Mouse (Mus musculus) stomach, embryonic 14.5 days (tissue): ENCODE results near the gene Galnt7. TPM values are rescaled to one million over a fixed set of nuclear protein-coding genes. Genes with fewer than 3 reads are reported as not detected.

Experiments
- ATAC-seq: fragments of 200-750 bp; cut with Nextera tagmentation; 2 replicates; pipeline ENCODE4 v1.8.0; 2017; ENCODE audit warnings: low read depth, moderate TSS enrichment; ENCODE audit not compliant: insufficient number of reproducible peaks, insufficient read depth, low FRiP score
- H3K27ac ChIP-seq: fragments of 300-500 bp; sonication (generic); 2 replicates; pipeline ENCODE4 v1.5.1; 2014; ENCODE audit warnings: mild to moderate bottlenecking, low read length, moderate library complexity, mixed read lengths
- H3K27me3 ChIP-seq: fragments of 300-500 bp; sonication (generic); 2 replicates; pipeline ENCODE4 v1.6.1; 2014; ENCODE audit warnings: low read length, control low read depth, mixed read lengths; ENCODE audit not compliant: control insufficient read depth, insufficient read depth
- H3K36me3 ChIP-seq: fragments of 300-500 bp; sonication (generic); 2 replicates; pipeline ENCODE4 v1.6.1; 2014; ENCODE audit warnings: mild to moderate bottlenecking, control low read depth, low read length, moderate library complexity, mixed read lengths; ENCODE audit not compliant: control insufficient read depth, insufficient read depth
- H3K4me1 ChIP-seq: fragments of 300-500 bp; sonication (generic); 2 replicates; pipeline ENCODE4 v1.6.1; 2014; ENCODE audit warnings: low read length, control low read depth, mixed read lengths; ENCODE audit not compliant: control insufficient read depth, insufficient read depth
- H3K4me2 ChIP-seq: fragments of 300-500 bp; sonication (generic); replicated peaks from 2 replicates; pipeline ENCODE4 v1.6.1; 2014; ENCODE audit warnings: low read depth, low read length, control low read depth
- H3K4me3 ChIP-seq: fragments of 300-500 bp; sonication (generic); 2 replicates; pipeline ENCODE4 v1.5.1; 2014; ENCODE audit warnings: low read depth, low read length, control low read depth
- H3K9ac ChIP-seq: fragments of 300-500 bp; sonication (generic); replicated peaks from 2 replicates; pipeline ENCODE4 v1.6.1; 2014; ENCODE audit warnings: low read depth, mild to moderate bottlenecking, control low read depth, low read length, moderate library complexity, mixed read lengths
- H3K9me3 ChIP-seq: fragments of 300-500 bp; sonication (generic); 2 replicates; pipeline ENCODE4 v1.6.1; 2016; ENCODE audit warnings: low read depth, low read length, control low read depth; ENCODE audit not compliant: control insufficient read depth
- WGBS: fragments of 180-500 bp; shearing (Covaris S2); extraction: QIAGEN DNeasy Blood & Tissue Kit; methylation state at CpG from one replicate; pipeline ENCODE4 v1.1.7; 2014; 5-methylcytosine and 5-hydroxymethylcytosine counted together
- polyA plus RNA-seq: library from polyadenylated mRNA; unstranded; fragments of >200 nt; fragmentation: Nextera tagmentation; extraction: Ambion mirVana; gene quantifications from 2 replicates; pipeline ENCODE4 v1.2.1, GENCODE M21; 2014

The Galnt7 gene
- polyA plus RNA-seq, 1 experiment from 2014 or later = 35.5 TPM

DNA sequence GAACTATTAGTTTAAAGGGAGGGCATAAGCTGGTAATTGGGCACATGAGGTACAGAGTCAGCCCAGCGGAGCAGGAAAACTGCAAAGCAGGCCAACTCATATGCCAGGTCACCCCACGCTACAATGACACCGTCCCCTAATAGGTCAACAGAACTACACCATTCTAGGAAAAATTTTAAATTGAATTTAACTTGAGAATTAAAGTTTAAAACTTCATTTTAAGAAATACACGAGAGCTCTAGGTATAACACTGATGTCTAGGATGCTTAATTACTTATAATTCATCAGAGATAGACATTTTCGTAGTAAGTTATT is 67.7 kb downstream of the Galnt7 start:
- Histone ChIP-seq H3K27me3 (no peaks in the 10 kb centered on the region), H3K9ac (no peak overlapping the region), H3K9me3 (no peaks in the 10 kb centered on the region), H3K36me3 (no peaks in the 10 kb centered on the region), H3K4me2 (no peak overlapping the region), H3K4me1 (no peaks in the 10 kb centered on the region), H3K27ac (no peak overlapping the region), H3K4me3 (no peak overlapping the region)
- no peak for ATAC-seq
- WGBS = 90% methylated on average over 5 of the region's 5 CpGs

DNA sequence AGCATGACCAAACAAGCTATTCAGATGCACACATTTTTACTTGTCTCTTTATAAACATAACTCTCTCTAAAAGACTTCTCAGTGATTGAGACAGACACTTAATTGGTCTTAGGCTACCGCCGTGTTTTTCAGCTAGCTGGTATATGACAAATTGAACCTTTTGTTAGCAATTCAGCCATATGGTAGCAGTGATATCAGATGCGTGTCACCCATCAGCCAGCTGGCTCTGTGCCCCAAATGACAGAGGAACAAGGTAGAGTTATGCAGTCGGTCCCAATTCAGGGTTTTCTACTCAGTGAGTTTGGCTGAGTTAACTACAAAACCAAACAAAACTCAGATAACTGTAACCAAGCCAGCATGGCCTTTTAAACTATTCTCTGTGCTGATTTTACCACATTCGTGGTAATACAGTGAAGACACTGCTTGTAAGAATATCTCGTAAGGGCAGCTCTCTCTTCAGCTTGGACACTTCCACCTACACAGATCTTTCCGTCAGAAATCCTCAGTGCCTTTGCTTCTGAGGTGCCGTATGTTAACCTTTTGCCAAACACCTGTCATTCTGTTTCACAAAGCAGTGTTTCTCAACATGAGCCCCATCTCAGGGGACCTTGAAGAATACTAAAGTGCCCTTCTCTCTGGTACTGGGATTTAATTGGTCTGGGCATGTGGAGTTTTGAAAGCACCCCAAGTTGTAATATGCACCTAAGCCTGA is 68.3 kb downstream of the Galnt7 start:
- Histone ChIP-seq H3K4me1 (no peaks in the 10 kb centered on the region), H3K9me3 (no peaks in the 10 kb centered on the region), H3K9ac (no peak overlapping the region), H3K4me3 (no peak overlapping the region), H3K4me2 (no peak overlapping the region), H3K27ac (no peak overlapping the region), H3K27me3 (no peaks in the 10 kb centered on the region), H3K36me3 (no peaks in the 10 kb centered on the region)
- no peak for ATAC-seq
- WGBS = 60% methylated on average over 8 of the region's 8 CpGs

- H3K4me3 ChIP-seq = no peak overlapping the region
- no peak overlapping the region for H3K9ac ChIP-seq
- no peaks in the 10 kb centered on the region for H3K27me3 ChIP-seq
- WGBS = 67% methylated on average over 6 of the region's 6 CpGs
- H3K27ac ChIP-seq = no peak overlapping the region
- peaks cover 3% of the 10 kb centered on the region; the same call in 1 of the 2 replicates for H3K4me1 ChIP-seq
- no peak for ATAC-seq
- H3K9me3 ChIP-seq = no peaks in the 10 kb centered on the region
- no peaks in the 10 kb centered on the region for H3K36me3 ChIP-seq
- no peak overlapping the region for H3K4me2 ChIP-seq
Observed at GRCm38 (mm10) chr8:57579845-57580244, 73.0 kb downstream of the Galnt7 start.

- Histone ChIP-seq H3K27me3 (no peaks in the 10 kb centered on the region), H3K4me2 (no peak overlapping the region), H3K36me3 (no peaks in the 10 kb centered on the region), H3K9ac (no peak overlapping the region), H3K4me3 (no peak overlapping the region), H3K4me1 (peaks cover 3% of the 10 kb centered on the region; the same call in 1 of the 2 replicates), H3K9me3 (no peaks in the 10 kb centered on the region), H3K27ac (no peak overlapping the region)
- 84% methylated on average over 5 of the region's 5 CpGs for WGBS
- no peak for ATAC-seq
Observed at GRCm38 (mm10) chr8:57577301-57577700, 75.5 kb downstream of the Galnt7 start.

- Histone ChIP-seq H3K4me1 (peaks cover 3% of the 10 kb centered on the region; the same call in 1 of the 2 replicates), H3K9ac (no peak overlapping the region), H3K27ac (0 out of 2 replicates have a peak overlapping the region, but pooled peaks have one; percentile 27), H3K36me3 (no peaks in the 10 kb centered on the region), H3K4me3 (no peak overlapping the region), H3K27me3 (no peaks in the 10 kb centered on the region), H3K4me2 (no peak overlapping the region), H3K9me3 (no peaks in the 10 kb centered on the region)
- peak; percentile 96 for ATAC-seq
- WGBS = 39% methylated on average over 7 of the region's 7 CpGs
Observed at GRCm38 (mm10) chr8:57576238-57576637, 76.6 kb downstream of the Galnt7 start.

DNA sequence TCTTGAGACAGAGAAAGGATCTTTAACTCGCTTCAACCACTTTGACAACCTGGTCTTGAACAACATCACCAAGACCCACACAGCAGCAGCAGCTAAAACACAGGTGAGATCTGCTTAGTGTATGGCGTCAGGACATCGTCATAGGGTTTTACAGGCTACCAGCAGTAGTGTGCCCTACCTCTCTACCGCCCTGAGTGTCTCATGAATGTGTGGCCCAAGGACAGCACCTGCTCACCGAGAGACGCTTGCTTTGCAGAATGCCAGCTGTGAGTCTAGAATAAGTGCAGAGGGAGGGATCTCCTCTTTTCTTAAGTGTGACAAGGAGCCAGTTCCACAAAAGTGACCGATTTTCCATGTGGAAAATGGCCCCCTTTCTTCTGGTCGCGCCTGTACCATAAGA is 77.5 kb downstream of the Galnt7 start:
- H3K36me3 ChIP-seq = no peaks in the 10 kb centered on the region
- WGBS = 90% methylated on average over 9 of the region's 9 CpGs
- no peak overlapping the region for H3K4me3 ChIP-seq
- peaks cover 3% of the 10 kb centered on the region; the same call in 1 of the 2 replicates for H3K4me1 ChIP-seq
- ATAC-seq = no peak
- no peak overlapping the region for H3K27ac ChIP-seq
- no peak overlapping the region for H3K4me2 ChIP-seq
- no peaks in the 10 kb centered on the region for H3K27me3 ChIP-seq
- H3K9ac ChIP-seq = no peak overlapping the region
- H3K9me3 ChIP-seq = no peaks in the 10 kb centered on the region

- no peaks in the 10 kb centered on the region for H3K36me3 ChIP-seq
- no peaks in the 10 kb centered on the region for H3K9me3 ChIP-seq
- H3K27me3 ChIP-seq = no peaks in the 10 kb centered on the region
- H3K9ac ChIP-seq = no peak overlapping the region
- H3K4me1 ChIP-seq = peaks cover 3% of the 10 kb centered on the region; the same call in 1 of the 2 replicates
- H3K4me2 ChIP-seq = no peak overlapping the region
- H3K4me3 ChIP-seq = no peak overlapping the region
- H3K27ac ChIP-seq = no peak overlapping the region
- ATAC-seq = no peak
- WGBS = 16% methylated on average over 7 of the region's 7 CpGs
Observed at GRCm38 (mm10) chr8:57574398-57574797, 78.4 kb downstream of the Galnt7 start.

DNA sequence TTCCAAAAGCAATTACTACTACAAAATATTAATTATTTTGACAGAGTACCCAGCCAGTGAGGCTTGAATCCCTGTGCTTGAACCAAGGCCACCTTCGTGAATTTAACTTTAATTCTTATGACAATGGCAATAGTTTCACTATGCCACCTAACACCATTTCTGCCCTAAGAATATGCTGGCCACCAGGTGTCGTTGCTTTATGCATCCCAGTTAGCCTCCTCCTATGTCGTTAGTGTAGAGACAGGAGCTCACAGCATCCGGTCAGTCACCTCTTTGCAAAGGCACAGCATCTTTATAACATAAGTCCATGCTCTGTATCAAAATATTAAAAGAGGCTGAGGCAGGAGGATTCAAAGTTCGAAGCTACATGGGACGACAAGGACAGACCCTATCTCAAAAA is 79.0 kb downstream of the Galnt7 start:
- Histone ChIP-seq H3K9ac (no peak overlapping the region), H3K4me3 (no peak overlapping the region), H3K9me3 (no peaks in the 10 kb centered on the region), H3K4me1 (peaks cover 3% of the 10 kb centered on the region; the same call in 1 of the 2 replicates), H3K4me2 (no peak overlapping the region), H3K27me3 (no peaks in the 10 kb centered on the region), H3K27ac (no peak overlapping the region), H3K36me3 (no peaks in the 10 kb centered on the region)
- no peak for ATAC-seq
- WGBS = 85% methylated on average over 6 of the region's 6 CpGs

- WGBS = 71% methylated on average over 6 of the region's 6 CpGs
- Histone ChIP-seq H3K36me3 (no peaks in the 10 kb centered on the region), H3K9me3 (no peaks in the 10 kb centered on the region), H3K27ac (no peak overlapping the region), H3K4me3 (no peak overlapping the region), H3K4me2 (no peak overlapping the region), H3K27me3 (no peaks in the 10 kb centered on the region), H3K9ac (no peak overlapping the region), H3K4me1 (no peaks in the 10 kb centered on the region)
- ATAC-seq = peak; percentile 53; the same call in 1 of the 2 replicates
Observed at GRCm38 (mm10) chr8:57569886-57570285, 82.9 kb downstream of the Galnt7 start.
